Mouse (Mus musculus) erythroblast, adult 5-6 weeks (primary cell): ENCODE measurements around the gene Gm43064. TPM values are rescaled to one million over a fixed set of nuclear protein-coding genes. Genes with fewer than 3 reads are reported as not detected.

Source experiments
- ATAC-seq: replicated peaks from 2 replicates; pipeline ENCODE4 v1.8.0; 2016; ENCODE audit warnings: moderate number of reproducible peaks, mild to moderate bottlenecking, moderate TSS enrichment, inconsistent platforms; ENCODE audit not compliant: poor library complexity, low FRiP score, severe bottlenecking
- total RNA-seq, 2 experiments: library from RNA; stranded (forward) in 1 of 2; stranded (reverse) in 1 of 2; fragments of 150-400 nt in 1 of 2; fragments of 200-764, 138-1000 nt in 1 of 2; gene quantifications; 2 replicates each; pipeline versions ENCODE4 v1.2.3 to v1.2.4; 2015 to 2017; ENCODE audit warnings: low replicate concordance in 2 of 2

Gm43064 gene
- total RNA-seq, 2 experiments from 2014 or later = 4.9 to 30.2 TPM

- no peak for ATAC-seq
Observed at GRCm38 (mm10) chr3:103851481-103851880, 42.1 kb downstream of the Gm43064 start.

GRCm38 (mm10) chr3:103851882-103852281 lies 42.5 kb downstream of the Gm43064 start:
- ATAC-seq = no peak

GRCm38 (mm10) chr3:103852565-103853299 lies 43.4 kb downstream of the Gm43064 start:
- ATAC-seq = peak; percentile 52

- ATAC-seq = no peak
Observed at GRCm38 (mm10) chr3:103853804-103854203, 44.4 kb downstream of the Gm43064 start.

GRCm38 (mm10) chr3:103857036-103857805 lies 47.8 kb downstream of the Gm43064 start:
- ATAC-seq = no peak

- no peak for ATAC-seq
Observed at GRCm38 (mm10) chr3:103857977-103858563, 48.7 kb downstream of the Gm43064 start.

- peak; percentile 41; the same call in 1 of the 2 replicates for ATAC-seq
Observed at GRCm38 (mm10) chr3:103858881-103859801, 49.8 kb downstream of the Gm43064 start, which contains the start of gene Ptpn22. Ptpn22 (plus strand) TSS chr3:103859795.

- ATAC-seq = peak; percentile 63
Observed at GRCm38 (mm10) chr3:103859851-103860391, 50.5 kb downstream of the Gm43064 start.

- ATAC-seq = no peak
Observed at GRCm38 (mm10) chr3:103862721-103863220, 53.4 kb downstream of the Gm43064 start.

- ATAC-seq = no peak
Observed at GRCm38 (mm10) chr3:103864200-103864599, 54.8 kb downstream of the Gm43064 start.

- no peak for ATAC-seq
Observed at GRCm38 (mm10) chr3:103867424-103867971, 58.1 kb downstream of the Gm43064 start.

GRCm38 (mm10) chr3:103868008-103868407 lies 58.6 kb downstream of the Gm43064 start:
- no peak for ATAC-seq

- ATAC-seq = no peak
Observed at GRCm38 (mm10) chr3:103872663-103873098, 63.3 kb downstream of the Gm43064 start.

GRCm38 (mm10) chr3:103874329-103874728 lies 65.0 kb downstream of the Gm43064 start:
- no peak for ATAC-seq

GRCm38 (mm10) chr3:103885946-103886345 lies 76.6 kb downstream of the Gm43064 start:
- ATAC-seq = no peak

- ATAC-seq = peak; percentile 74
Observed at GRCm38 (mm10) chr3:103887581-103887980, 78.2 kb downstream of the Gm43064 start.
